Mouse (Mus musculus): ENCODE results near the gene Akr1a1.

GRCm38 (mm10) chr4:116677808-116678207 is 26.3 kb upstream of the Akr1a1 start:
- TF ChIP-seq CTCF (IDR thresholded peaks at IDR 0.05; ENCODE audit: low read depth, low read length) (no peak), GATA1 (IDR thresholded peaks at IDR 0.05; ENCODE audit: borderline replicate concordance, low read length) (no peak), TAL1 (conservative IDR thresholded peaks at IDR 0.05; ENCODE audit: low read depth, low read length) (no peak)

Data from G1E (cell line).